Mouse (Mus musculus): ENCODE results near the gene Armc12. TPM values are rescaled to one million over a fixed set of nuclear protein-coding genes. Genes with fewer than 3 reads are reported as not detected.

The Armc12 gene
- polyA plus RNA-seq, 1 experiment, result not detected

GRCm38 (mm10) chr17:28518615-28519071 lies 12.0 kb upstream of the Armc12 start:
- H3ac ChIP-seq (ENCODE audit: control insufficient read depth, insufficient read length, low read depth), result no peak overlapping the region
- H3K4me3 ChIP-seq (ENCODE audit: insufficient read depth, poor library complexity, severe bottlenecking), result no peak overlapping the region
- no peak for TF ChIP-seq FOSL1 (IDR thresholded peaks at IDR 0.05; ENCODE audit: insufficient read depth, low read length, poor library complexity, severe bottlenecking)
- no peak for TF ChIP-seq CTCF (IDR thresholded peaks at IDR 0.05; ENCODE audit: control insufficient read depth, insufficient read depth, insufficient read length)
- TF ChIP-seq USF1 (IDR thresholded peaks at IDR 0.05; ENCODE audit: low read depth), result no peak
- TF ChIP-seq MAX (IDR thresholded peaks at IDR 0.05), result no peak
- TF ChIP-seq MYOG (IDR thresholded peaks at IDR 0.05; ENCODE audit: control insufficient read depth, extremely low read depth, insufficient read length), result no peak
- TF ChIP-seq CEBPB (IDR thresholded peaks at IDR 0.05; ENCODE audit: low read depth), result no peak
- TF ChIP-seq MYOD1 (IDR thresholded peaks at IDR 0.05; ENCODE audit: control insufficient read depth, insufficient read length, low read depth), result no peak
- no peaks in the 10 kb centered on the region for H3K79me2 ChIP-seq (ENCODE audit: control insufficient read depth, insufficient read depth)
- H3K36me3 ChIP-seq (ENCODE audit: control insufficient read depth, insufficient read depth), result no peaks in the 10 kb centered on the region
- no peaks in the 10 kb centered on the region for H3K27me3 ChIP-seq (ENCODE audit: control insufficient read depth, insufficient read depth, insufficient read length)
- H3K79me3 ChIP-seq (ENCODE audit: low read depth), result no peaks in the 10 kb centered on the region

GRCm38 (mm10) chr17:28519827-28520226 lies 10.8 kb upstream of the Armc12 start:
- Histone ChIP-seq H3K79me3 (ENCODE audit: low read depth) (no peaks in the 10 kb centered on the region), H3K36me3 (ENCODE audit: control insufficient read depth, insufficient read depth) (no peaks in the 10 kb centered on the region), H3K4me3 (ENCODE audit: insufficient read depth, poor library complexity, severe bottlenecking) (no peak overlapping the region), H3K79me2 (ENCODE audit: control insufficient read depth, insufficient read depth) (no peaks in the 10 kb centered on the region), H3K27me3 (ENCODE audit: control insufficient read depth, insufficient read depth, insufficient read length) (no peaks in the 10 kb centered on the region), H3ac (ENCODE audit: control insufficient read depth, insufficient read length, low read depth) (no peak overlapping the region)
- no peak for TF ChIP-seq MYOD1 (IDR thresholded peaks at IDR 0.05; ENCODE audit: control insufficient read depth, insufficient read length, low read depth)
- TF ChIP-seq FOSL1 (IDR thresholded peaks at IDR 0.05; ENCODE audit: insufficient read depth, low read length, poor library complexity, severe bottlenecking), result no peak
- no peak for TF ChIP-seq MAX (IDR thresholded peaks at IDR 0.05)
- no peak for TF ChIP-seq CEBPB (IDR thresholded peaks at IDR 0.05; ENCODE audit: low read depth)
- TF ChIP-seq MYOG (IDR thresholded peaks at IDR 0.05; ENCODE audit: control insufficient read depth, extremely low read depth, insufficient read length), result no peak
- TF ChIP-seq CTCF (IDR thresholded peaks at IDR 0.05; ENCODE audit: control insufficient read depth, insufficient read depth, insufficient read length), result no peak

- Histone ChIP-seq H3ac (ENCODE audit: control insufficient read depth, insufficient read length, low read depth) (no peak overlapping the region), H3K27me3 (ENCODE audit: control insufficient read depth, insufficient read depth, insufficient read length) (no peaks in the 10 kb centered on the region), H3K4me3 (ENCODE audit: insufficient read depth, poor library complexity, severe bottlenecking) (no peak overlapping the region), H3K79me2 (ENCODE audit: control insufficient read depth, insufficient read depth) (no peaks in the 10 kb centered on the region), H3K36me3 (ENCODE audit: control insufficient read depth, insufficient read depth) (no peaks in the 10 kb centered on the region), H3K79me3 (ENCODE audit: low read depth) (no peaks in the 10 kb centered on the region)
- no peak for TF ChIP-seq USF1 (IDR thresholded peaks at IDR 0.05; ENCODE audit: low read depth)
- TF ChIP-seq CEBPB (IDR thresholded peaks at IDR 0.05; ENCODE audit: low read depth), result no peak
- TF ChIP-seq MYOG (IDR thresholded peaks at IDR 0.05; ENCODE audit: control insufficient read depth, extremely low read depth, insufficient read length), result no peak
- no peak for TF ChIP-seq FOSL1 (IDR thresholded peaks at IDR 0.05; ENCODE audit: insufficient read depth, low read length, poor library complexity, severe bottlenecking)
- TF ChIP-seq CTCF (IDR thresholded peaks at IDR 0.05; ENCODE audit: control insufficient read depth, insufficient read depth, insufficient read length), result no peak
- no peak for TF ChIP-seq MYOD1 (IDR thresholded peaks at IDR 0.05; ENCODE audit: control insufficient read depth, insufficient read length, low read depth)
- no peak for TF ChIP-seq MAX (IDR thresholded peaks at IDR 0.05)
Measured at GRCm38 (mm10) chr17:28520561-28520960, 10.0 kb upstream of the Armc12 start.

- Histone ChIP-seq H3K27me3 (ENCODE audit: control insufficient read depth, insufficient read depth, insufficient read length) (no peaks in the 10 kb centered on the region), H3K36me3 (ENCODE audit: control insufficient read depth, insufficient read depth) (no peaks in the 10 kb centered on the region), H3ac (ENCODE audit: control insufficient read depth, insufficient read length, low read depth) (no peak overlapping the region), H3K79me2 (ENCODE audit: control insufficient read depth, insufficient read depth) (no peaks in the 10 kb centered on the region), H3K79me3 (ENCODE audit: low read depth) (no peaks in the 10 kb centered on the region), H3K4me3 (ENCODE audit: insufficient read depth, poor library complexity, severe bottlenecking) (no peak overlapping the region)
- no peak for TF ChIP-seq MYOD1 (IDR thresholded peaks at IDR 0.05; ENCODE audit: control insufficient read depth, insufficient read length, low read depth)
- TF ChIP-seq USF1 (IDR thresholded peaks at IDR 0.05; ENCODE audit: low read depth), result no peak
- no peak for TF ChIP-seq MYOG (IDR thresholded peaks at IDR 0.05; ENCODE audit: control insufficient read depth, extremely low read depth, insufficient read length)
- TF ChIP-seq MAX (IDR thresholded peaks at IDR 0.05), result no peak
- no peak for TF ChIP-seq CEBPB (IDR thresholded peaks at IDR 0.05; ENCODE audit: low read depth)
- TF ChIP-seq CTCF (IDR thresholded peaks at IDR 0.05; ENCODE audit: control insufficient read depth, insufficient read depth, insufficient read length), result no peak
- TF ChIP-seq FOSL1 (IDR thresholded peaks at IDR 0.05; ENCODE audit: insufficient read depth, low read length, poor library complexity, severe bottlenecking), result no peak
Measured at GRCm38 (mm10) chr17:28521071-28521726, 9.4 kb upstream of the Armc12 start.

DNA sequence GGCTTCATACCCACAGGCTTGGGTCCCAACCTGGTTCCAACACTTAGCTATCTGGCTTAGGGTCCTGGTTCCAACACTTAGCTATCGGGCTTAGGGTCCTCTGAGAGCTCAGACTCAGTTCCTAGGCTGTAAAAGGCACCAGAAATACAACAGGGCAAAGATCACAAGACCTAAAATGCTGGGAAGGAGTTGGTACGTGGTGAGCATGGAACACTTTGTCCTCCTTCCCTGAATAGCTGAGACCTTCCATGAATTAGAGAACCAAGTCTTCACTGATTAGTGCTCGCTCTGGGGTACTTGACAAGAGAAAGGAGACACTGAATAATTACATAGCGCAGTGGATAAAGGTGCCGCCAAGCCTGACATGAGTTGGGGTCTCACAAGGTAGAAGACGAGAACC lies 8.7 kb upstream of the Armc12 start:
- no peaks in the 10 kb centered on the region for H3K79me2 ChIP-seq (ENCODE audit: control insufficient read depth, insufficient read depth)
- no peak for TF ChIP-seq USF1 (IDR thresholded peaks at IDR 0.05; ENCODE audit: low read depth)
- no peak for TF ChIP-seq MYOD1 (IDR thresholded peaks at IDR 0.05; ENCODE audit: control insufficient read depth, insufficient read length, low read depth)
- no peak for TF ChIP-seq CTCF (IDR thresholded peaks at IDR 0.05; ENCODE audit: control insufficient read depth, insufficient read depth, insufficient read length)
- no peak for TF ChIP-seq CEBPB (IDR thresholded peaks at IDR 0.05; ENCODE audit: low read depth)
- no peak for TF ChIP-seq MAX (IDR thresholded peaks at IDR 0.05)
- no peak for TF ChIP-seq MYOG (IDR thresholded peaks at IDR 0.05; ENCODE audit: control insufficient read depth, extremely low read depth, insufficient read length)
- no peak for TF ChIP-seq FOSL1 (IDR thresholded peaks at IDR 0.05; ENCODE audit: insufficient read depth, low read length, poor library complexity, severe bottlenecking)
- H3K4me3 ChIP-seq (ENCODE audit: insufficient read depth, poor library complexity, severe bottlenecking), result peak overlapping the region; percentile 43
- no peaks in the 10 kb centered on the region for H3K36me3 ChIP-seq (ENCODE audit: control insufficient read depth, insufficient read depth)
- no peaks in the 10 kb centered on the region for H3K79me3 ChIP-seq (ENCODE audit: low read depth)
- no peak overlapping the region for H3ac ChIP-seq (ENCODE audit: control insufficient read depth, insufficient read length, low read depth)
- H3K27me3 ChIP-seq (ENCODE audit: control insufficient read depth, insufficient read depth, insufficient read length), result no peaks in the 10 kb centered on the region

Measured in C2C12 (cell line).